Mouse (Mus musculus) myocyte (in vitro differentiated cells): ENCODE data around the gene Hoxb2. TPM values are rescaled to one million over a fixed set of nuclear protein-coding genes. Genes with fewer than 3 reads are reported as not detected.

Source experiments
- H3K27me3 ChIP-seq: one replicate; pipeline ENCODE4 v1.6.1; 2011; ENCODE audit not compliant: control insufficient read depth, insufficient read depth, insufficient read length
- H3K36me3 ChIP-seq: one replicate; pipeline ENCODE4 v1.6.1; 2011; ENCODE audit not compliant: control insufficient read depth, insufficient read depth
- H3K4me2 ChIP-seq: one replicate; pipeline ENCODE4 v1.6.1; 2011; ENCODE audit warnings: low read depth, control low read depth
- H3K4me3 ChIP-seq: one replicate; pipeline ENCODE4 v1.5.1; 2011; ENCODE audit warnings: mild to moderate bottlenecking, control low read depth, moderate library complexity
- H3K79me2 ChIP-seq: one replicate; pipeline ENCODE4 v1.6.1; 2011; ENCODE audit not compliant: control insufficient read depth, insufficient read depth
- H3ac ChIP-seq: one replicate; pipeline ENCODE4 v1.6.1; 2011; ENCODE audit not compliant: control insufficient read depth, insufficient read length
- CEBPB ChIP-seq: IDR thresholded peaks from 2 replicates; pipeline ENCODE4 v1.6.1; 2011; ENCODE audit warnings: mild to moderate bottlenecking, moderate library complexity; ENCODE audit not compliant: poor library complexity, insufficient read depth, severe bottlenecking
- E2F4 ChIP-seq: IDR thresholded peaks from one replicate; pipeline ENCODE4 v1.6.1; 2011; ENCODE audit warnings: mild to moderate bottlenecking, control low read depth, moderate library complexity; ENCODE audit not compliant: insufficient read depth
- MAX ChIP-seq: IDR thresholded peaks from one replicate; pipeline ENCODE4 v1.6.1; 2011; ENCODE audit warnings: low read depth, mild to moderate bottlenecking, control low read depth
- MYOD1 ChIP-seq, 3 experiments: IDR thresholded peaks; one replicate each; pipeline ENCODE4 v1.6.1; 2011; ENCODE audit warnings: control low read depth in 2 of 3, low read depth in 2 of 3, mild to moderate bottlenecking in 2 of 3, moderate library complexity in 1 of 3; ENCODE audit not compliant: insufficient read length in 2 of 3, control insufficient read depth in 1 of 3
- MYOG ChIP-seq, 3 experiments: IDR thresholded peaks; one replicate each; pipeline ENCODE4 v1.6.1; 2011; ENCODE audit warnings: control low read depth in 2 of 3, low read depth in 2 of 3, mild to moderate bottlenecking in 2 of 3; ENCODE audit not compliant: insufficient read length in 2 of 3, control insufficient read depth in 1 of 3, insufficient read depth in 1 of 3
- POLR2A ChIP-seq: IDR thresholded peaks from one replicate; pipeline ENCODE4 v1.6.1; 2011; ENCODE audit warnings: low read depth, mild to moderate bottlenecking, control low read depth, moderate library complexity; ENCODE audit not compliant: insufficient read length
- POLR2AphosphoS2 ChIP-seq: IDR thresholded peaks from one replicate; pipeline ENCODE4 v1.6.1; 2011; ENCODE audit warnings: low read depth, control low read depth; ENCODE audit not compliant: insufficient read length
- REST ChIP-seq: IDR thresholded peaks from one replicate; pipeline ENCODE4 v1.6.1; 2011; ENCODE audit warnings: mild to moderate bottlenecking, control low read depth, moderate library complexity; ENCODE audit not compliant: insufficient read depth, insufficient read length
- SRF ChIP-seq: IDR thresholded peaks from one replicate; pipeline ENCODE4 v1.6.1; 2011; ENCODE audit warnings: low read depth; ENCODE audit not compliant: control insufficient read depth, insufficient read length
- TCF12 ChIP-seq: IDR thresholded peaks from one replicate; pipeline ENCODE4 v1.6.1; 2011; ENCODE audit warnings: mild to moderate bottlenecking, control low read depth; ENCODE audit not compliant: poor library complexity, insufficient read depth, severe bottlenecking
- TCF3 ChIP-seq: IDR thresholded peaks from one replicate; pipeline ENCODE4 v1.6.1; 2011; ENCODE audit warnings: low read depth, control low read depth; ENCODE audit not compliant: insufficient read length
- USF1 ChIP-seq: IDR thresholded peaks from one replicate; pipeline ENCODE4 v1.6.1; 2011; ENCODE audit warnings: low read depth, mild to moderate bottlenecking, control low read depth, moderate library complexity
- polyA plus RNA-seq: library from polyadenylated mRNA; unstranded; fragments of >200 nt; fragmentation: generic; extraction: Trizol; gene quantifications from one replicate; pipeline ENCODE4 v1.2.1, GENCODE M21; 2012; ENCODE audit warnings: missing spikeins

The Hoxb2 gene
- polyA plus RNA-seq, 1 experiment, result not detected

DNA sequence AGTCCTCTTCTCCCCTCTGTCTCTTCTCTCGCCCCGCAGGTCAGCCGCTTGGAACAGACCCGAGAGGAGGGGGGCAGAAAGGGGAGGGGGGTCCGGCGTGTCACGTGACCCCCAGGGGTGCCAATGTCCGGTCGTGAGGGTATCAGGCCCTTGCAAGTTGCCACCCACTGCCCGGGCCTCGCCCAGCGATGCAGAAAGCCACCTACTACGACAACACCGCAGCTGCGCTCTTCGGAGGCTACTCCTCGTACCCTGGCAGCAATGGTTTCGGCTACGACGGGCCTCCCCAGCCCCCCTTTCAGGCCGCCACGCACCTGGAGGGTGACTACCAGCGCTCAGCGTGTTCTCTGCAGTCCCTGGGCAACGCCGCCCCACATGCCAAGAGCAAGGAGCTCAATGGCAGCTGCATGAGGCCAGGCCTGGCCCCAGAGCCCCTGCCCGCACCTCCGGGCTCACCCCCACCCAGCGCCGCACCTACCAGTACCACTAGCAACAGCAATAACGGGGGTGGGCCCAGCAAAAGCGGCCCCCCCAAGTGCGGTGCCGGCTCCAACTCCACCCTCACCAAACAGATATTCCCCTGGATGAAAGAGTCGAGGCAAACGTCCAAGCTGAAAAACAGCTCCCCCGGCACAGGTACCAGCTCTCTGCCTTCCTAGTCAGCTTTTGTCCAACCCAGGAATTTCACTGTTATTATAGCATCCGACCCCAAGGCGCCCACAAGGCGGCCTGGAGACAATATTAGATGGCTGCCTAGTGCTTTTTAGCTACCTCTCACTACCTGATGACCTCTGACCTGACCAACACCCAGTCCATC lies 6.1 kb upstream of the Hoxb2 start:
- Histone ChIP-seq H3ac (no peak overlapping the region), H3K4me3 (no peak overlapping the region), H3K79me2 (no peaks in the 10 kb centered on the region), H3K36me3 (no peaks in the 10 kb centered on the region), H3K4me2 (no peak overlapping the region), H3K27me3 (peaks cover 71% of the 10 kb centered on the region)
- TF ChIP-seq MYOG (IDR thresholded peaks at IDR 0.05; ENCODE audit: control insufficient read depth in 1 of 3, insufficient read depth in 1 of 3, insufficient read length in 2 of 3, low read depth in 2 of 3) (no peak), USF1 (no peak), MAX (no peak)

GRCm38 (mm10) chr11:96344878-96345159 lies 5.5 kb upstream of the Hoxb2 start:
- Histone ChIP-seq H3K4me3 (no peak overlapping the region), H3K27me3 (peaks cover 69% of the 10 kb centered on the region), H3K36me3 (no peaks in the 10 kb centered on the region), H3K79me2 (no peaks in the 10 kb centered on the region), H3ac (no peak overlapping the region), H3K4me2 (no peak overlapping the region)
- TF ChIP-seq CEBPB, result no peak
- no peak for TF ChIP-seq USF1
- TF ChIP-seq POLR2A, result no peak
- TF ChIP-seq MYOG (IDR thresholded peaks at IDR 0.05; ENCODE audit: control insufficient read depth in 1 of 3, insufficient read depth in 1 of 3, insufficient read length in 2 of 3, low read depth in 2 of 3), result no peak
- no peak for TF ChIP-seq E2F4
- no peak for TF ChIP-seq MAX
- no peak for TF ChIP-seq TCF3
- TF ChIP-seq SRF, result no peak
- TF ChIP-seq MYOD1 (IDR thresholded peaks at IDR 0.05; ENCODE audit: control insufficient read depth in 1 of 3, insufficient read length in 2 of 3, low read depth in 2 of 3), result no peak
- TF ChIP-seq POLR2AphosphoS2, result no peak
- no peak for TF ChIP-seq TCF12
- no peak for TF ChIP-seq REST

DNA sequence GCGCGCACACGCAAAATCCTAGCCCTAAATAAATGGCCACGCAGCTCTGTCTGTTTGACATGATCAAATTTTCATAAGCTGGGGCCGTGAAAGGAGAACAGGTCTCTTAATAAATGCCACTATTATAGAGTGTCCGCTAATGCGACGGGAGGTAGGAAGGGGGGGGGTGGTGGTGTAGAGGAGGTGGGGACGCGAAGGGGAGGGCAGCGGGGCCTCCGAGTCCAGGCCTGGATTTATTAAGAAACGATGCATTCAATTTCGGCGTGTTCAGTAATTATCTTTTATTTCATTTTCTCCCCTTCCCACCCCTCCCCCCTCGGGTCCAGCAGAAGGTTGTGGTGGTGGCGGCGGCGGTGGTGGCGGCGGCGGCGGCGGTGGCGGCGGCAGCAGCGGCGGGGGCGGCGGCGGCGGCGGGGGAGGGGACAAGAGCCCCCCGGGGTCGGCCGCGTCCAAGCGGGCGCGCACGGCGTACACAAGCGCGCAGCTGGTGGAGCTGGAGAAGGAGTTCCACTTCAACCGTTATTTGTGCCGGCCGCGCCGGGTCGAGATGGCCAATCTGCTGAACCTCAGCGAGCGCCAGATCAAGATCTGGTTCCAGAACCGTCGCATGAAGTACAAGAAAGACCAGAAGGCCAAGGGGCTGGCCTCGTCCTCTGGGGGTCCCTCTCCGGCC lies 5.0 kb upstream of the Hoxb2 start:
- peaks cover 68% of the 10 kb centered on the region for H3K27me3 ChIP-seq
- TF ChIP-seq MAX (no peak), E2F4 (no peak), POLR2AphosphoS2 (no peak), MYOG (IDR thresholded peaks at IDR 0.05; ENCODE audit: control insufficient read depth in 1 of 3, insufficient read depth in 1 of 3, insufficient read length in 2 of 3, low read depth in 2 of 3) (no peak), TCF12 (no peak), POLR2A (no peak), USF1 (no peak), SRF (no peak), CEBPB (no peak), TCF3 (no peak), MYOD1 (IDR thresholded peaks at IDR 0.05; ENCODE audit: control insufficient read depth in 1 of 3, insufficient read length in 2 of 3, low read depth in 2 of 3) (no peak), REST (no peak)

DNA sequence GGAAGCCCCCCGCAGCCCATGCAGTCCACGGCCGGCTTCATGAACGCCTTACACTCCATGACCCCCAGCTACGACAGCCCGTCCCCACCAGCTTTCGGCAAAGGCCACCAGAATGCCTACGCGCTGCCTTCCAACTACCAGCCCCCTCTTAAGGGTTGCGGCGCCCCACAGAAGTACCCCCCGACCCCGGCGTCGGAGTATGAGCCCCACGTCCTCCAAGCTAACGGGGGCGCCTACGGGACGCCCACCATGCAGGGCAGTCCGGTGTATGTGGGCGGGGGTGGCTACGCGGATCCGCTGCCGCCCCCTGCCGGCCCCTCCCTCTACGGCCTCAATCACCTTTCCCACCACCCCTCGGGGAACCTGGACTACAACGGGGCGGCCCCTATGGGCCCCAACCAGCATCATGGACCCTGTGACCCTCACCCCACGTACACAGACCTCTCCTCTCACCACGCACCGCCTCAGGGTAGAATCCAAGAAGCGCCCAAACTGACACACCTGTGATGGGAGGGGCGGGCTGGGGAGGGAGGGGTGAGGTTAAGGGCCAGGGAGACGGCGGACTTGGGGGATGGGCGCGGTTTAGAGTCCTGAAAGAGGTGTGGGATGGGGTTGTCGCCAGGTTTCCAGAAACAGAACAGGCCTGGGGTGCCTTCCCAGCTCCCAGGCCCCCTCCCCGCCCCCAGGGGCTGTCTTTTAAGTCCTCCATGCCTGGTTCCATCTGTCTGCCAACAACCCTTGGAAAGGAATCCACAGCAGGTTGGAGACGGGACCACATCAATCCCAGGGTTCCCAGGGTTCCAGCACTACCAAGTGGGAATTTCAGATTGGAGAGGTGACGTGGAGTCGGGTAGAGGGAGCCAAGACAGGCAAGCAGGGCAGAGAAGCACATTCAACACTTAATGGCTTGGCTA lies 4.2 kb upstream of the Hoxb2 start:
- Histone ChIP-seq H3K4me3 (no peak overlapping the region), H3ac (no peak overlapping the region), H3K27me3 (peaks cover 60% of the 10 kb centered on the region), H3K4me2 (no peak overlapping the region), H3K36me3 (no peaks in the 10 kb centered on the region), H3K79me2 (no peaks in the 10 kb centered on the region)
- no peak for TF ChIP-seq CEBPB

More for the DNA sequence above, 5.0 kb upstream of the Hoxb2 start:
- Histone ChIP-seq H3ac (no peak overlapping the region), H3K4me2 (no peak overlapping the region), H3K36me3 (no peaks in the 10 kb centered on the region), H3K79me2 (no peaks in the 10 kb centered on the region), H3K4me3 (no peak overlapping the region)
